Mouse (Mus musculus): Measurements from ENCODE around the gene Plekhj1.
"Not testable (repeated sequence)": the region's sequence is repeated elsewhere in the genome, so short reads cannot be mapped to it uniquely, and the experiment has no call there.

Plekhj1 gene

GRCm38 (mm10) chr10:80798150-80799006 is at the start of gene Plekhj1, which contains the start of gene Sf3a2:
Gene Plekhj1 (minus strand): TSS chr10:80798626.
Gene Sf3a2 (plus strand): TSS chr10:80798198.
- DNase-seq (ENCODE audit: low spot score in 2 of 2): peak; percentile 92 to 94

DNA sequence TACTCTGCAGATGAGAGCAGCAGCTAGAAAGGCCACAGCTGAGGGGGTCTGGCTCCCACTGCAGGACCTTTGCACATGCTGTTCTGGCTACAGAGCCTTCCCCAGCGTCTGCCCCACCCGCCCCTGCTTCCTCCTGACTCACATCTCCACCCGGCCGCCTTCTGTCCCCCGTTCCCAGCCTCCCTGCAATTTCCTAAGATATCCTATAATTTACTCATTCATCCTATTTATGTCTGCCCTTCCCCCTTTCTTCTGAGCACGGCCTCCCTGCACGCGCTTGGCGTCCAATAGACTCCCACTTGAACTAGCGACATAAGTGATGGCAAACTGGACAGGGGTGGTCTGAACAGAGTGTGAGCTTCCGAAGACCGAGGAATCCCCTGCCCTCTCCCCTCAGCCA is 47.3 kb upstream of the Plekhj1 start:
- DNase-seq (ENCODE audit: low spot score in 2 of 2): peak; percentile 58 to 61

DNA sequence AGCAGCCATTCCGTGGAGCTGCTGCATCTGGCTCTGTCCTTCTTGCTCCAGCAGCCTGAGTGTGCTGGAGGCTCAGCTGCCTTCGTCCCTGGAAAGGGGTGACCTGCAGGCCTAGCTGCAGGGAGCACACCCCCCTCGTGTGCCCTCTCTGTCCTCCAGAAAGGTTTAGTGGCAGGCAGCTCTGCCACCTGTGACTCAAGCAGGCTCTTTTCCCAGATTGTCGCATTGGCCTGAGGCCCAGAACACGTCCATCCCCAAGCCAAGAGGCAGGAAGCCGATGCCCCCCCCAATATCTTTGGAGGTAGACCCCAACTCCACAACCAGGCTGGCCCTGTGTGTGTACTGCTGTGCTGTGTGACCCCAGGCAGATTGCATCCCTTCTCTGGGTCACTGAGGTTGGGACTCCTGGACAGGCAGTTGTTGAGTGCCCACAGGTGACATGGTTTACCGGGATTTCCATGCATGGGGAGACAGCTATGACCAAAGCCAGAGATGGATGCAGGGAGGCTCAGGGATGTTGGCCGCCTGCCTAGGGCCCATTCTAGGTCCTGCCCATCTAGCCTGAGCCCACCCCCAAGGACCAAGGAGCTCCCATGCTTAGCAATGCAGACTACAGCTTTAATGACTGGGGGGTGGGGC is 46.7 kb upstream of the Plekhj1 start:
- DNase-seq (ENCODE audit: low spot score in 2 of 2): no peak

DNA sequence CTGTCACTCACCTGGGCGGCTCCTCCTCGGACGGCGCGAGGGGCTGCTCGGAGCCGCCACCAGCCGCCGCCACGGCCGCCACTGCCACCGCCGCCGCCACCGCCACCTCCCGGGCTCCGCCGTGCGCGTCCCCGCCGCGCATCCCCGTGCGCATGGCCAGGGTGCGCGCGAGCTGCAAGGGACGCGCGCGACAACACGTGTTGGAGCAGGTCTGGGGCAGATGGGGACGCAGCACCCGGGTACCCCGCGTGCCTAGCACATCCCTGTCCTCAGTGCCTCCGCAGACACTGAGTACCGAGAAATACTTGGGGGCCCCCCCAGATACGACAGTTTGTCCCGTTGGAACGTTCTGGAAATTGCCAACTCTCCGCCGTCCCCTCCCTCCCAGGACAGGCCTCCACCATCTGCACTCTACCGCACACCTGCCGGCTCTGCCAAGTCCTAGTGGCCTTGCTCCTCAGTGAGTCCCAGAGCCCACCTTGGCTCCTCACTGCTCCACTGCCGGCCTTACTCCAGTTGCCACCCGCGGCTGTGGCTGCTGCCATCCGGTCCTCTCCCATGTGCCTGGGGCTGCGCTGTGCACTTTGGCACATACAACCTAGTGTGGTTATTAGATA is 45.6 kb upstream of the Plekhj1 start, which contains the start of gene Lingo3:
Lingo3 (minus strand) TSS at position 109 of the 617 bp plus-strand sequence.
- DNase-seq (ENCODE audit: low spot score in 2 of 2): peak; percentile 47 to 48

DNA sequence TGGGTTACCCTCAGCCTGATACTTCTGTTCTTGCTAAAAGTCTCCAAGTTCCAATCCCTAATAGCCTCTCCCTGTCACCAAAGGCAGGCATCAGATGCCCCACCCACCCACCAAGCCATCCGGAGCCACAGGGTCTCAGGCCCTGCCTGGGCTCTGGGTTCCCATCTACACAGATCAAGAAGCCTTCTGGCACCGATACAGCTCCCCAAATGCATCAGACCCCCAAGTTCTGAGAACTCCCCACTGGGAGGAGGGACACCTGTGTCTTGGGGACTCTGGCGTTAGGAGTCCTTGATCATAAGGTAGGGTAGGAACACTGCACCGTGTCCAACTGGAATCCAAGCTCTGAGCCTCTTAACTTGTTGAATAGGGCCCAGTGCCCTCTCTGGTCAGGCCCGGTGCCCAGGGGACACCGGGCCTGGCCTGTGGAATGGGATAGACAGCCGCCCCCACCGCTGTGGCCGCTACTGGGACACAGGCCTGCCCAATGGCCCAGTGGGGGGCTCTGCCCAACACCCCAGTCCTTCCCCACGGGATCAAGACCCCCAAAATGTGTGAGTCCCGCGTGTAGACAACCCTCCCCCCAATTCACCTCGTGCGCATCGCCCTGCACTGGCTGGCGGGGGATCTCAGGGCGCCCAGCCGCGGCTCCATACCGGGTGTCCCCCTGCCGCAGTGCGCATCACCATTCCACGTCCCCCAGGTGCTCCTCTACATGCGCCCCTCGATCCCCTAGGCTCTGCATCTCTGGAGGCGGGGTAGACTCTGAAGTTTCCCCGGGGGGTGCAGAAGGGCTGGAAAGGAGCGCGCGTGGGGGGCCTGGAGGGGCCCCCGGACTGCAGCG is 44.9 kb upstream of the Plekhj1 start:
- DNase-seq (ENCODE audit: low spot score in 2 of 2): no peak

DNA sequence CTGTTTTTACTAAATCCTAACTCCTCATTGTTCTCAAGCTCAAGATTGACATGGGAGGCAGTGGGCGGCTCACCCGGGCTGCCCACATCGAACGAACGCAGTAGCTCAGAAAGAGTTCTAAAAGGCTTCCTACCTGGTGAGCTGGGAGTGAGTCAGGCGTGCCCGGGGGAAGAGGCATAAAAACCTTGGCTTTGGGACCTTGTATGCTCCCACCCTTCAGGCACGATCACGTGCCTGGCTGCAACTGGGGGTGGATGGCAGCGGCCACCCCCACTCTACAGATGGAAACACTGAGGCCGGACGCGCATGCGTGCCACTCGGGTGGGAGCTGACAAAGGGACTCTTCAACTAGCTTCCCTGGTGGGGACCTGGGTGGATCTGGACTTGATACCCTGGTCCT is 43.9 kb upstream of the Plekhj1 start:
- DNase-seq (ENCODE audit: low spot score in 2 of 2): peak; percentile 51 to 66

DNA sequence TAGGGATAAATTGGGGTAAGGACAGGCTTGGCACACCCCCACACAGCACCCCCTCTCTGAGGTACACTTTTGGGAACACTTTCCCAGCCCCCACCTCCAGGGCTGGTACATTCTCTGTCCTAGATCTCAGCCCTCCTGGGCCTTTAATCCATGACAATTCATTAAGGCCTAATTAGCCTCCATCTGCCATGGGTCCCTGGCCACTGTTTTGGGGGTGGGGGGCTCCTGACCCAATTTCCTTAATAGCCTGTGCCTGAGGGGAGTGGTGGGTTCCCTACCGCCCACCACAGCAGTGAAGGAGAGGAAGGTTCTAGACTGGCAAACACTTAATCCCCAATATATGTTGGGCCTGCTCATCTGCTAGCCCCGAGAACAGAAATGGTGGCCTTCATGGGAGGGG is 43.3 kb upstream of the Plekhj1 start:
- no peak for DNase-seq (ENCODE audit: low spot score in 2 of 2)

DNA sequence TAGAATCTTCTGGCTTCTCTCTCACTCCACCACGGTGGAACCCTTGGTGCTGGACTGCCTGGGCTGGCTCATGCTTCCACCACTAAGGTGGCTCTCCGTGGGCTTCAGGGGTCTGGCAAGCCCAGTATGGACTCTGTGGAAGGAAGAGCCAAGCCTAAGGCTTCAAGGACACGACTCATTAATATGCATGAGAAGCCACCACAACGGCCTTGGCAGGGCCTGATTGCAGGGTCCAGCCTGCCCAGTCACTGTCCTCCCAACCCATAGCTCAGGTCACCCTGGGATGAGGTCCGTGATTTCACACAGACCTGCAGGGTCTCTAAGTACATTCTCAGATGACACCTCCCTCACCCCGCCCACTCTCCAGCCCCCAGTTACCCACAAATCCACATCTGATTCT is 41.4 kb upstream of the Plekhj1 start:
- no peak for DNase-seq (ENCODE audit: low spot score in 2 of 2)

GRCm38 (mm10) chr10:80838346-80838912 is 40.0 kb upstream of the Plekhj1 start:
- no peak for DNase-seq (ENCODE audit: low spot score in 2 of 2)

GRCm38 (mm10) chr10:80837827-80838226 is 39.4 kb upstream of the Plekhj1 start:
- no peak for DNase-seq (ENCODE audit: low spot score in 2 of 2)

GRCm38 (mm10) chr10:80836949-80837379 is 38.5 kb upstream of the Plekhj1 start:
- no peak for DNase-seq (ENCODE audit: low spot score in 2 of 2)

- no peak for DNase-seq (ENCODE audit: low spot score in 2 of 2)
Observed at GRCm38 (mm10) chr10:80835617-80836016, 37.2 kb upstream of the Plekhj1 start.

- no peak for DNase-seq (ENCODE audit: low spot score in 2 of 2)
Observed at GRCm38 (mm10) chr10:80832818-80833217, 34.4 kb upstream of the Plekhj1 start.

- DNase-seq (ENCODE audit: low spot score in 2 of 2): no peak
Observed at GRCm38 (mm10) chr10:80831136-80831535, 32.7 kb upstream of the Plekhj1 start.

DNA sequence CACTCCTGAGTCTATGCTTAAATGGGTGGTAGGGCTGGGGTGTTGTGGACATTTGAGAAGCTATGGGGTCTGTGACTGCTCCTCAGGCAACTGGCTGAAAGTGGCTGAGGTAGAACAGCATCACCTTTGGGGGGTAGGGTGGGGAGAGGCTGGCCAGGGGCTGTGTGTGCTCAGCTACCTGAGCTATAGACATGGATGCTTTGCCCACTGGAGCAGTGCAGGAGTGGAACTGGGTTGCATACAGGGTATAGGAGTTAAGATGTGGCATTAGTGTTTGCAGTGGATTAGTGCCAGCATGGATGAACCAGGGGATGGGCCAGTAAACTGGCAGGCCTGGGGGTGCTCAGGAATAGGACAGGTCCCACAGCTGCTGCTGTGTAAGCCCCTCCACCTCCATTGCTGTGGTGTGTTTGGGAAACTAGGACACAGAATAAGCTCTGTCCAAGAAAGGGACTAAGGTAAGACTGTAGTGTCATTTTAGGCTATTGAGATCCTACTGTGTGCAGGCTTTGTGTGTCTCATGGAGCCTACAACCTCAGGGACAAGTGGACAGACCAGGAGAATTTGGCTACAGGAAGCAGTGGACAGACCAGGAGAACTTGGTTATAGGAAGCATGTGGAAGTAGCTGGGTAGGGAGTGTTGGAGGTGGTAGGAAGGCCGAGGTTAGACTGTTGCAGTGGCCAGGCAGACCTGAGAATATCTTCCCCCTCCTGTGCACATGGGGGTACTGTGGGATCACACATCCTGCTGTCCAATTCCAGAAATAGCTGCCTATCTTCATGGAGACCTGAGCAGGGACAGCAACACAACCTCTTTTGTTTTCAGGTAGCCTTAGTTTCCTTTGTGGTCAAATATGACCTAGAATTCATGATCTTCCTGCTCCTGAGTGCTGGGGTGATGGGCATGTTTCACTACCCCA is 31.2 kb upstream of the Plekhj1 start:
- DNase-seq (ENCODE audit: low spot score in 2 of 2): no peak

DNA sequence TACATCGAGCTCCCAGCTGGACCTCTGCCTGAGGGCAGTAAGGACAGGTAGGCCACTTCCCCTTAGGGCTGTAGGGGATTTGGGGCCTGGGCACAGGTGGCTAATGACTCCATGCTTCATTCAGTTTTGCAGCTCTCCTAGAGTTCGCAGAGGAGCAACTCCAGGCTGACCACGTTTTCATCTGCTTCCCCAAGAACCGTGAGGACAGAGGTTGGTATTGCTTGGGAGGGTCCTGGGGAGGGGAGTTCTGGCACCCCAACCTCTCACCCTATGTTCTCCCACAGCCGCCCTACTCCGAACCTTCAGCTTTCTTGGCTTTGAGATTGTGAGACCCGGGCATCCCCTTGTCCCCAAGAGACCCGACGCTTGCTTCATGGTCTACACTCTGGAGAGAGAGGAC is 30.2 kb upstream of the Plekhj1 start:
- DNase-seq (ENCODE audit: low spot score in 2 of 2): not testable (repeated sequence)

- no peak for DNase-seq (ENCODE audit: low spot score in 2 of 2)
Observed at GRCm38 (mm10) chr10:80827870-80828420, 29.5 kb upstream of the Plekhj1 start.

GRCm38 (mm10) chr10:80827063-80827869 is 28.8 kb upstream of the Plekhj1 start:
- no peak for DNase-seq (ENCODE audit: low spot score in 2 of 2)
